Mouse (Mus musculus) olfactory bulb, adult 2 months (tissue): ENCODE data around the gene St6galnac1.

ENCODE experiments used
- CTCF ChIP-seq: fragments of 200-500 bp; IDR thresholded peaks from 2 replicates; pipeline ENCODE4 v1.5.1; 2012; ENCODE audit warnings: low read depth, mild to moderate bottlenecking, low read length, moderate library complexity; ENCODE audit not compliant: insufficient read depth
- POLR2A ChIP-seq: fragments of 200-500 bp; IDR thresholded peaks from 2 replicates; pipeline ENCODE4 v1.6.1; 2012; ENCODE audit warnings: mild to moderate bottlenecking, low read depth, low read length, moderate library complexity; ENCODE audit not compliant: insufficient read depth

GRCm38 (mm10) chr11:116810528-116810927 lies 35.2 kb upstream of the St6galnac1 start:
- no peak for TF ChIP-seq POLR2A
- no peak for TF ChIP-seq CTCF
